Mouse (Mus musculus) myocyte (in vitro differentiated cells): Measurements from ENCODE around the gene Szrd1.

Experiments used
- CEBPB ChIP-seq: IDR thresholded peaks from 2 replicates; pipeline ENCODE4 v1.6.1; 2011; ENCODE audit warnings: mild to moderate bottlenecking, moderate library complexity; ENCODE audit not compliant: poor library complexity, insufficient read depth, severe bottlenecking
- E2F4 ChIP-seq: IDR thresholded peaks from one replicate; pipeline ENCODE4 v1.6.1; 2011; ENCODE audit warnings: mild to moderate bottlenecking, control low read depth, moderate library complexity; ENCODE audit not compliant: insufficient read depth
- MAX ChIP-seq: IDR thresholded peaks from one replicate; pipeline ENCODE4 v1.6.1; 2011; ENCODE audit warnings: low read depth, mild to moderate bottlenecking, control low read depth
- MYOD1 ChIP-seq, 3 experiments: IDR thresholded peaks; one replicate each; pipeline ENCODE4 v1.6.1; 2011; ENCODE audit warnings: control low read depth in 2 of 3, low read depth in 2 of 3, mild to moderate bottlenecking in 2 of 3, moderate library complexity in 1 of 3; ENCODE audit not compliant: insufficient read length in 2 of 3, control insufficient read depth in 1 of 3
- MYOG ChIP-seq, 3 experiments: IDR thresholded peaks; one replicate each; pipeline ENCODE4 v1.6.1; 2011; ENCODE audit warnings: control low read depth in 2 of 3, low read depth in 2 of 3, mild to moderate bottlenecking in 2 of 3; ENCODE audit not compliant: insufficient read length in 2 of 3, control insufficient read depth in 1 of 3, insufficient read depth in 1 of 3
- POLR2A ChIP-seq: IDR thresholded peaks from one replicate; pipeline ENCODE4 v1.6.1; 2011; ENCODE audit warnings: low read depth, mild to moderate bottlenecking, control low read depth, moderate library complexity; ENCODE audit not compliant: insufficient read length
- POLR2AphosphoS2 ChIP-seq: IDR thresholded peaks from one replicate; pipeline ENCODE4 v1.6.1; 2011; ENCODE audit warnings: low read depth, control low read depth; ENCODE audit not compliant: insufficient read length
- REST ChIP-seq: IDR thresholded peaks from one replicate; pipeline ENCODE4 v1.6.1; 2011; ENCODE audit warnings: mild to moderate bottlenecking, control low read depth, moderate library complexity; ENCODE audit not compliant: insufficient read depth, insufficient read length
- TCF12 ChIP-seq: IDR thresholded peaks from one replicate; pipeline ENCODE4 v1.6.1; 2011; ENCODE audit warnings: mild to moderate bottlenecking, control low read depth; ENCODE audit not compliant: poor library complexity, insufficient read depth, severe bottlenecking
- TCF3 ChIP-seq: IDR thresholded peaks from one replicate; pipeline ENCODE4 v1.6.1; 2011; ENCODE audit warnings: low read depth, control low read depth; ENCODE audit not compliant: insufficient read length

- TF ChIP-seq POLR2A (no peak), MYOG (IDR thresholded peaks at IDR 0.05; ENCODE audit: control insufficient read depth in 1 of 3, insufficient read depth in 1 of 3, insufficient read length in 2 of 3, low read depth in 2 of 3) (no peak), TCF12 (no peak), MAX (no peak), E2F4 (no peak), CEBPB (no peak), TCF3 (no peak), POLR2AphosphoS2 (no peak), REST (no peak), MYOD1 (IDR thresholded peaks at IDR 0.05; ENCODE audit: control insufficient read depth in 1 of 3, insufficient read length in 2 of 3, low read depth in 2 of 3) (no peak)
Measured at GRCm38 (mm10) chr4:141131531-141132061, 8.0 kb downstream of the Szrd1 start.
